Comparison of ENCODE assay signal across 11 mouse cellular contexts in genomic region chr5:96916897-96917296, GRCm38 (mm10).
DNase-seq lines count a peak whose midpoint lies in the region; ATAC-seq lines count a peak whose summit lies in the region.
"Had no signal": no experiment of that assay in that cellular context is flagged by ENCODE, and none has a peak within 500 bp of the region (broad histone marks: within the 10 kb centered on the region; RNA-seq: fewer than 3 reads in every experiment).

No protein-coding gene starts in this region.

- H3K27ac ChIP-seq in hindbrain, embryonic 13.5 days, result peak overlapping the region; percentile 69; the same call in 1 of the 2 replicates
- no peak overlapping the region for H3K27ac ChIP-seq in hindbrain, embryonic 11.5 days (ENCODE audit: low read depth, low read length)
- H3K27ac ChIP-seq in midbrain, embryonic 16.5 days (ENCODE audit: low read length), result peak overlapping the region; percentile 23; the same call in 1 of the 2 replicates
- no peak overlapping the region for H3K27ac ChIP-seq in midbrain, embryonic 10.5 days (replicated peaks)
- peak overlapping the region; percentile 57; the same call in 1 of the 2 replicates for H3K27ac ChIP-seq in stomach, embryonic 15.5 days
- H3K27ac ChIP-seq: forebrain, embryonic 12.5 days had no signal

- ATAC-seq in hindbrain, embryonic 13.5 days (ENCODE audit: low FRiP score), result no peak
- no peak for ATAC-seq in hindbrain, embryonic 11.5 days (ENCODE audit: low FRiP score)
- peak; percentile 78 for ATAC-seq in midbrain, embryonic 16.5 days
- ATAC-seq in stomach, embryonic 15.5 days (ENCODE audit: insufficient read depth, low FRiP score, low read depth), result no peak

- DNase-seq in hindbrain, embryonic 11.5 days (ENCODE audit: low spot score), result no peak
- no peak for DNase-seq in midbrain, embryonic 10.5 days (ENCODE audit: low spot score)
- peak; percentile 95 for DNase-seq in induced T-regulatory cell, adult 2 months (ENCODE audit: low read depth)
- no peak for DNase-seq in left cerebral cortex, adult 8-10 months (ENCODE audit: low spot score in 2 of 2)
- DNase-seq in spleen, postnatal 14 days (ENCODE audit: low spot score in 2 of 2), result no peak
- DNase-seq: cerebellum, adult 18-20 months had no signal

- H3K9me3 ChIP-seq in hindbrain, embryonic 13.5 days, result no peaks in the 10 kb centered on the region
- no peaks in the 10 kb centered on the region for H3K9me3 ChIP-seq in hindbrain, embryonic 11.5 days (ENCODE audit: control insufficient read depth, low read length)
- no peaks in the 10 kb centered on the region for H3K9me3 ChIP-seq in midbrain, embryonic 16.5 days (replicated peaks; ENCODE audit: control insufficient read depth, low read length, poor library complexity, severe bottlenecking)
- H3K9me3 ChIP-seq in midbrain, embryonic 10.5 days (replicated peaks), result no peaks in the 10 kb centered on the region
- H3K9me3 ChIP-seq in stomach, embryonic 15.5 days, result no peaks in the 10 kb centered on the region
- H3K9me3 ChIP-seq: forebrain, embryonic 12.5 days; limb, embryonic 15.5 days had no signal

- no peaks in the 10 kb centered on the region for H3K27me3 ChIP-seq in hindbrain, embryonic 13.5 days
- H3K27me3 ChIP-seq in hindbrain, embryonic 11.5 days (ENCODE audit: control insufficient read depth, insufficient read depth, low read length), result no peaks in the 10 kb centered on the region
- H3K27me3 ChIP-seq in midbrain, embryonic 16.5 days (ENCODE audit: control insufficient read depth, insufficient read depth, low read depth, low read length), result no peaks in the 10 kb centered on the region
- no peaks in the 10 kb centered on the region; the same call in 1 of the 2 replicates for H3K27me3 ChIP-seq in midbrain, embryonic 10.5 days (ENCODE audit: low read depth, poor library complexity, severe bottlenecking)
- no peaks in the 10 kb centered on the region for H3K27me3 ChIP-seq in stomach, embryonic 15.5 days (replicated peaks)
- H3K27me3 ChIP-seq: forebrain, embryonic 12.5 days; limb, embryonic 15.5 days had no signal

- no peak overlapping the region for H3K4me3 ChIP-seq in hindbrain, embryonic 13.5 days
- no peak overlapping the region for H3K4me3 ChIP-seq in hindbrain, embryonic 11.5 days (ENCODE audit: low read depth, low read length)
- no peak overlapping the region for H3K4me3 ChIP-seq in midbrain, embryonic 16.5 days (ENCODE audit: low read depth, low read length)
- H3K4me3 ChIP-seq in midbrain, embryonic 10.5 days, result no peak overlapping the region
- H3K4me3 ChIP-seq in stomach, embryonic 15.5 days (replicated peaks), result no peak overlapping the region
- H3K4me3 ChIP-seq: forebrain, embryonic 12.5 days; limb, embryonic 15.5 days had no signal

- no peaks in the 10 kb centered on the region for H3K36me3 ChIP-seq in hindbrain, embryonic 13.5 days
- no peaks in the 10 kb centered on the region for H3K36me3 ChIP-seq in hindbrain, embryonic 11.5 days (ENCODE audit: control insufficient read depth, insufficient read depth, low read length)
- no peaks in the 10 kb centered on the region for H3K36me3 ChIP-seq in midbrain, embryonic 16.5 days (ENCODE audit: control insufficient read depth, insufficient read depth, low read length)
- no peaks in the 10 kb centered on the region for H3K36me3 ChIP-seq in midbrain, embryonic 10.5 days
- no peaks in the 10 kb centered on the region for H3K36me3 ChIP-seq in stomach, embryonic 15.5 days
- H3K36me3 ChIP-seq: forebrain, embryonic 12.5 days; limb, embryonic 15.5 days had no signal

- 68% methylated on average over 6 of the region's 6 CpGs for WGBS in hindbrain, embryonic 13.5 days
- WGBS in hindbrain, embryonic 11.5 days, result 71% methylated on average over 6 of the region's 6 CpGs
- 60% methylated on average over 6 of the region's 6 CpGs for WGBS in midbrain, embryonic 16.5 days
- WGBS in midbrain, embryonic 10.5 days, result 77% methylated on average over 6 of the region's 6 CpGs
- 77% methylated on average over 6 of the region's 6 CpGs for WGBS in stomach, embryonic 15.5 days

- no peak overlapping the region for H3K4me2 ChIP-seq in hindbrain, embryonic 13.5 days
- no peak overlapping the region for H3K4me2 ChIP-seq in hindbrain, embryonic 11.5 days (replicated peaks; ENCODE audit: low read depth, low read length)
- no peak overlapping the region for H3K4me2 ChIP-seq in midbrain, embryonic 16.5 days (ENCODE audit: low read length)
- no peak overlapping the region for H3K4me2 ChIP-seq in stomach, embryonic 15.5 days
- H3K4me2 ChIP-seq: forebrain, embryonic 12.5 days; limb, embryonic 15.5 days had no signal

- no peak overlapping the region for H3K9ac ChIP-seq in hindbrain, embryonic 13.5 days
- no peak overlapping the region for H3K9ac ChIP-seq in hindbrain, embryonic 11.5 days (ENCODE audit: low read depth, low read length)
- no peak overlapping the region for H3K9ac ChIP-seq in midbrain, embryonic 16.5 days (ENCODE audit: low read depth, low read length)
- H3K9ac ChIP-seq in stomach, embryonic 15.5 days, result no peak overlapping the region
- H3K9ac ChIP-seq: forebrain, embryonic 12.5 days; limb, embryonic 15.5 days had no signal

- H3K4me1 ChIP-seq in hindbrain, embryonic 13.5 days (replicated peaks), result peaks cover 5% of the 10 kb centered on the region
- H3K4me1 ChIP-seq in hindbrain, embryonic 11.5 days (replicated peaks; ENCODE audit: control insufficient read depth, insufficient read depth, low read length), result no peaks in the 10 kb centered on the region
- no peaks in the 10 kb centered on the region for H3K4me1 ChIP-seq in midbrain, embryonic 16.5 days (ENCODE audit: control insufficient read depth, insufficient read depth, low read length)
- peaks cover 5% of the 10 kb centered on the region for H3K4me1 ChIP-seq in midbrain, embryonic 10.5 days
- no peaks in the 10 kb centered on the region; the same call in 1 of the 2 replicates for H3K4me1 ChIP-seq in stomach, embryonic 15.5 days
- H3K4me1 ChIP-seq: forebrain, embryonic 12.5 days had no signal

Comparison
In these comparisons a context has a peak if more than half of its experiments do, and no peak if none do; other contexts are left out.
1. H3K27ac ChIP-seq: peak in hindbrain, embryonic 13.5 days (single experiment), midbrain, embryonic 16.5 days (single experiment) and stomach, embryonic 15.5 days (single experiment); none in hindbrain, embryonic 11.5 days (single experiment) and midbrain, embryonic 10.5 days (single experiment).